Mouse (Mus musculus) limb, embryonic 14.5 days (tissue): ENCODE data around the gene Spice1. TPM values are rescaled to one million over a fixed set of nuclear protein-coding genes. Genes with fewer than 3 reads are reported as not detected.

Experiments used
- ATAC-seq: fragments of 200-750 bp; cut with Nextera tagmentation; 2 replicates; pipeline ENCODE4 v1.8.0; 2017; ENCODE audit warnings: low read depth, moderate number of reproducible peaks, moderate TSS enrichment; ENCODE audit not compliant: low FRiP score
- DNase-seq: peaks from one replicate; pipeline ENCODE4 v3.0.0-alpha.2; 2015; ENCODE audit warnings: low spot score
- H3K27ac ChIP-seq: fragments of 300-500 bp; sonication (generic); replicated peaks from 2 replicates; pipeline ENCODE4 v1.5.1; 2014; ENCODE audit warnings: low read depth, mild to moderate bottlenecking, low read length, moderate library complexity, mixed read lengths
- H3K27me3 ChIP-seq: fragments of 300-500 bp; sonication (generic); 2 replicates; pipeline ENCODE4 v1.6.1; 2014; ENCODE audit warnings: low read length, mixed read lengths; ENCODE audit not compliant: control insufficient read depth, insufficient read depth
- H3K36me3 ChIP-seq: fragments of 300-500 bp; sonication (generic); 2 replicates; pipeline ENCODE4 v1.6.1; 2014; ENCODE audit warnings: mild to moderate bottlenecking, low read length, moderate library complexity, mixed read lengths; ENCODE audit not compliant: control insufficient read depth, insufficient read depth
- H3K4me1 ChIP-seq: fragments of 300-500 bp; sonication (generic); 2 replicates; pipeline ENCODE4 v1.6.1; 2014; ENCODE audit warnings: antibody characterized with exemption, low read length, mixed read lengths; ENCODE audit not compliant: control insufficient read depth, insufficient read depth
- H3K4me2 ChIP-seq: fragments of 300-500 bp; sonication (generic); replicated peaks from 2 replicates; pipeline ENCODE4 v1.6.1; 2014; ENCODE audit warnings: low read depth, mild to moderate bottlenecking, low read length, moderate library complexity; ENCODE audit not compliant: severe bottlenecking
- H3K4me3 ChIP-seq: fragments of 300-500 bp; sonication (generic); replicated peaks from 2 replicates; pipeline ENCODE4 v1.5.1; 2014; ENCODE audit warnings: low read length
- H3K9ac ChIP-seq: fragments of 300-500 bp; sonication (generic); 2 replicates; pipeline ENCODE4 v1.6.1; 2014; ENCODE audit warnings: mild to moderate bottlenecking, low read depth, low read length, moderate library complexity; ENCODE audit not compliant: severe bottlenecking
- H3K9me3 ChIP-seq: fragments of 300-500 bp; sonication (generic); 2 replicates; pipeline ENCODE4 v1.6.1; 2016; ENCODE audit warnings: low read length; ENCODE audit not compliant: control insufficient read depth
- POLR2A ChIP-seq: fragments of 200-500 bp; IDR thresholded peaks from 2 replicates; pipeline ENCODE4 v1.8.0; 2012; ENCODE audit warnings: inconsistent platforms, mild to moderate bottlenecking, moderate library complexity, borderline replicate concordance; ENCODE audit not compliant: insufficient read depth, insufficient read length; ENCODE audit errors: extremely low read depth
- WGBS: fragments of 180-500 bp; shearing (Covaris S2); extraction: QIAGEN DNeasy Blood & Tissue Kit; methylation state at CpG from one replicate; pipeline ENCODE4 v1.1.7; 2014; 5-methylcytosine and 5-hydroxymethylcytosine counted together
- polyA plus RNA-seq, 2 experiments: library from polyadenylated mRNA; depleted of rRNA in 1 of 2; stranded (reverse) in 1 of 2; unstranded in 1 of 2; fragments of >200 nt; fragmentation: Nextera tagmentation in 1 of 2; extraction: Ambion mirVana in 1 of 2; gene quantifications; 2 replicates each; pipeline versions ENCODE4 v1.2.1 to v1.2.3; 2012 to 2014

Spice1 gene
- polyA plus RNA-seq, 2 experiments, result 25.6 to 34.4 TPM

GRCm38 (mm10) chr16:44375459-44375858, 28.5 kb downstream of the Spice1 start:
- H3K27ac ChIP-seq, result no peak overlapping the region
- H3K27me3 ChIP-seq, result no peaks in the 10 kb centered on the region
- no peaks in the 10 kb centered on the region for H3K9me3 ChIP-seq
- peaks cover 22% of the 10 kb centered on the region for H3K36me3 ChIP-seq
- DNase-seq, result no peak
- no peak overlapping the region for H3K9ac ChIP-seq
- no peak for TF ChIP-seq POLR2A
- no peaks in the 10 kb centered on the region for H3K4me1 ChIP-seq
- H3K4me3 ChIP-seq, result no peak overlapping the region
- H3K4me2 ChIP-seq, result no peak overlapping the region
- ATAC-seq, result no peak
- WGBS, result 86% methylated on average over 4 of the region's 4 CpGs

GRCm38 (mm10) chr16:44380006-44380405, 33.1 kb downstream of the Spice1 start:
- Histone ChIP-seq H3K9ac (no peak overlapping the region), H3K4me3 (no peak overlapping the region), H3K27ac (no peak overlapping the region), H3K27me3 (no peaks in the 10 kb centered on the region), H3K4me1 (peaks cover 10% of the 10 kb centered on the region), H3K36me3 (peaks cover 15% of the 10 kb centered on the region), H3K4me2 (no peak overlapping the region), H3K9me3 (no peaks in the 10 kb centered on the region)
- WGBS, result 46% methylated on average over 4 of the region's 4 CpGs
- no peak for DNase-seq
- ATAC-seq, result no peak
- TF ChIP-seq POLR2A, result no peak

- 15% methylated on average over 5 of the region's 5 CpGs for WGBS
- peaks cover 10% of the 10 kb centered on the region for H3K4me1 ChIP-seq
- no peak for TF ChIP-seq POLR2A
- no peaks in the 10 kb centered on the region for H3K27me3 ChIP-seq
- DNase-seq, result no peak
- H3K9ac ChIP-seq, result no peak overlapping the region
- H3K4me3 ChIP-seq, result no peak overlapping the region
- peaks cover 11% of the 10 kb centered on the region for H3K36me3 ChIP-seq
- ATAC-seq, result no peak
- H3K9me3 ChIP-seq, result no peaks in the 10 kb centered on the region
- H3K27ac ChIP-seq, result no peak overlapping the region
- no peak overlapping the region for H3K4me2 ChIP-seq
These were observed 34.7 kb downstream of the Spice1 start for GRCm38 (mm10) chr16:44381578-44381977.

GRCm38 (mm10) chr16:44383549-44383948, 36.6 kb downstream of the Spice1 start:
- no peak for TF ChIP-seq POLR2A
- Histone ChIP-seq H3K27me3 (no peaks in the 10 kb centered on the region), H3K9ac (no peak overlapping the region), H3K36me3 (peaks cover 6% of the 10 kb centered on the region), H3K27ac (no peak overlapping the region), H3K4me3 (no peak overlapping the region), H3K4me2 (no peak overlapping the region), H3K4me1 (peaks cover 15% of the 10 kb centered on the region), H3K9me3 (no peaks in the 10 kb centered on the region)
- ATAC-seq (no peak), DNase-seq (no peak)
- 37% methylated on average over 2 of the region's 2 CpGs for WGBS

- 91% methylated on average over 1 of the region's 1 CpGs for WGBS
These were observed 37.3 kb downstream of the Spice1 start for GRCm38 (mm10) chr16:44384251-44384650.

More at GRCm38 (mm10) chr16:44384251-44384650, 37.3 kb downstream of the Spice1 start:
- H3K27ac ChIP-seq, result no peak overlapping the region
- H3K27me3 ChIP-seq, result no peaks in the 10 kb centered on the region
- H3K4me1 ChIP-seq, result peaks cover 15% of the 10 kb centered on the region
- H3K9ac ChIP-seq, result no peak overlapping the region
- DNase-seq, result no peak
- no peaks in the 10 kb centered on the region for H3K9me3 ChIP-seq
- no peak overlapping the region for H3K4me2 ChIP-seq
- TF ChIP-seq POLR2A, result no peak
- H3K4me3 ChIP-seq, result no peak overlapping the region
- no peak for ATAC-seq
- H3K36me3 ChIP-seq, result peaks cover 10% of the 10 kb centered on the region
